Mouse (Mus musculus) adrenal gland, adult 8-10 months (tissue): ENCODE results near the gene Emilin3. TPM values are rescaled to one million over a fixed set of nuclear protein-coding genes. Genes with fewer than 3 reads are reported as not detected.
"Not testable (repeated sequence)": the region's sequence is repeated elsewhere in the genome, so short reads cannot be mapped to it uniquely, and the experiment has no call there.

Source experiments
- DNase-seq: peaks from one replicate; pipeline ENCODE4 v3.0.0; 2022
- total RNA-seq, 4 experiments: library from RNA; stranded (reverse); gene quantifications; 2 replicates each; pipeline ENCODE4 v1.2.4; 2022

Gene Emilin3
- not detected for total RNA-seq

- DNase-seq, result no peak
Measured at GRCm38 (mm10) chr2:160912231-160912671, at the start of gene Emilin3. TSS of gene Emilin3 (minus strand) at chr2:160912328.

DNA sequence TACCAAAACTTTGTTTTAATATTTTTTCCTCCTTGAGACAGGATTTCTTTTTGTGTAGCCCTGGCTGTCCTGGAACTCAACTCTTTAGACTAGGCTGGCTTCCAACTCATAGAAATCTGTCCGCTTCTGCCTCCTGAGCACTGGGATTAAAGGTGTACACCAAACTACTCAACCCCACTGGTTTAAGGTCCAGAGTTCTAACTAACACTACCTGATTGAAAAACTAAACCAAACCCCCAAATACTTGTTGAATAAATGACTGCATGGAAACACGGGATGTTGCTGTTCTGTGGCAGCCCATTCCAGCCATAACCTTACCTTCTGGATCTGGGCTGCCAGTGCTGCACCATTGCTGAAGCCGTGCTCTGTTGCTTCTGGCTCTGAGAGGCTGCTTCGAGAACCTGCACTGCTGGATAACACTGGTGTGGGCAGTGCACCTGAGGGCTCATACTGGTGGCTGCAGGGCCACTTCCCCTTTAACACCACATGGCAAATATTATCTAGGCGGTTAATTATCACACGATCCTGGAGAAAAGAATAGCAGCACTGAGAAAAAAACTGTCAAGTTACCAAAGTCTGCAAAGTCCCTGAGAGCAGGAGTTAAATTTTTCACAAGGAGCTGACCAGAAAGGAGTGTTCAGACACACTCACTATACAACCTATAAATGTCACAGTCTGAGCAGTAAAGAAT lies 49.0 kb upstream of the Emilin3 start:
- DNase-seq, result no peak

- no peak for DNase-seq
Measured at GRCm38 (mm10) chr2:160959901-160960300, 47.8 kb upstream of the Emilin3 start.

GRCm38 (mm10) chr2:160958737-160959136 lies 46.6 kb upstream of the Emilin3 start:
- DNase-seq, result no peak

GRCm38 (mm10) chr2:160957801-160958200 lies 45.7 kb upstream of the Emilin3 start:
- DNase-seq, result not testable (repeated sequence)

DNA sequence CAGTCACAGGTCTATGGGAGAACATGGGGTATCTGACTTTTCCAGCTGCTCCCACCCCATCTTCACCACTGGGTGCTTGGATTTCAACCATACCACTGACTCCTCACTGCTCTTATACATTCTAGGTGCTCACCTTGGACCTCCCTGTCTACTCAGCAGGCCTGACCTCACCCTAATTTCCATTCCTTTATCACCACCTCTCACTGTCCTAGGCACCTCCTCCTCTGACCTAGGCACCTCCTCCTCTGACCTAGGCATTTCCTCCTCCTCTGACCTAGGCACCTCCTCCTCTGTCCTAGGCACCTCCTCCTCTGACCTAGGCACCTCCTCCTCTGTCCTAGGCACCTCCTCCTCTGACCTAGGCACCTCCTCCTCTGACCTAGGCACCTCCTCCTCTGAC lies 45.2 kb upstream of the Emilin3 start:
- not testable (repeated sequence) for DNase-seq

DNA sequence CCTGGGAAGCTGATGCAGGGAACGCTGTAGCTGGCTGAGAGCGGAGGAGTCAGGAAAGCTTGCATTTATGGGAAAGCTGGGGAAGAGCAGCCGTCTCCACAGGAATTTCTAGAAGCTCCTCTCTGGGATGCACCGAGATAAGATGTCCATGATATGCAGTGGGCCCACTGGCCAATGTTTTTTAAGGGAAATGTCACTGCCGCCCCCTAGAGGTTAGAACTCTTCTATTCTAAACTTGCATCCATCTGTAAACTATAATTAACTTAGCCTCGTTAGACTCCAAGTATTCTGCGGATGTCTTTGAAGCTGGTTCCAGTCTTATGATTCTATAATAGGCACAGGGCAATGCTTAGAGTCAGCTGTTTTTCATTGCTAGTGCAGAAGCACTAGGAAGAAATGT lies 43.2 kb upstream of the Emilin3 start:
- DNase-seq, result no peak

GRCm38 (mm10) chr2:160954541-160954940 lies 42.4 kb upstream of the Emilin3 start:
- DNase-seq, result no peak

DNA sequence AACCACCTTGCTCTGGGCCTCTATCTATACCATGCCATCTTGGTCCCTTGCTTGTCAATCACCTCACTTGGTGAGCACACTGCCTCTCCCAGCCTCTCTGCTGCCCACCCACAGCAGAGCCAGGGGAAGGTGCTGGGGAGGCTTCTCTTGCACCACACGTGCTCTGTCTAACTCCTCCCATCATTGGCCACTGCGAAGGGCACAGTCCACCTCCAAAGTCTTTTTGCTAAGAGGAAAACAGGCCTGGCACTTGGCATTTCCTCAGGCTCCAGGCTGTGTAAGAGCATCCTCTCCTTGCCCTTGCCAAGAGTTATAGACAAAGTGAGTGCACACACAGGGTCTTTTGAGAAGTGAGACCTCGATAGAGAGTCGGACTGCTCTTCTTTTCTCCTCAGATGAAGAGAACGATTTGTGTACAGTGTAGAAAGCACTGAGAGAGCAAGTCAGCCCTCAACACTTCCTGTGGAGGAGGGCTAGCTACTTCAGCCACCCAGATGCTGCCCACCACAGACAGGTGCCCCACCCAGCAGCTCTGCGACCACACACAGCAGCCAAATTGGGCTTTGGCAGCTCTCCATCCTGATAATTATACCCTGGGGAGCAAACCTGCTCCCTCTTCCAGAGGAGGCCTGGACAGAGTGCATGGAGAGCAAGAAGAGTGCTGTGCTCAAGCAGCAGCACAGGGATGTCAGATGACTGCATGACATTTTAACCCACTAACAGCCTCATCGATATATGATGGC lies 41.2 kb upstream of the Emilin3 start:
- DNase-seq, result no peak

DNA sequence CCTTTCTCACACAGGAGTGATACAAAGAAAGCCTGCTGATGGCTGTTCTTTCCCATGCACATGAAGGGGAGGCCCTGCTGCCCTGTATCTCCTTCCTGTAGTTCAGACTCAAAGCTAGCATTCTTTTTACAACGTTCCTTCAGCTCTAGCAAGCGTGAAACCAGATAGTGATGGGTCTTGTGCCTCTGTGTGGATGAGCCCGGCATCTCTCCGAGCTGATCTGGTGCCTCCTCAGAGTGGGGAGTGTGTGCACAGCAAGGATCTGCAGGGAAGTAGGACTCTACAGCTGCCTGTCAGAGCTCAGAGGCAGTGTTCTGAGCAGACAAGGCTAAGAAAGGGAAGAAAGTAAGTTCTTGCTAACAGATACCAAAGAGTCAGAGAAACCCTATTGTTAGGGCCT lies 39.5 kb upstream of the Emilin3 start:
- DNase-seq, result no peak

DNA sequence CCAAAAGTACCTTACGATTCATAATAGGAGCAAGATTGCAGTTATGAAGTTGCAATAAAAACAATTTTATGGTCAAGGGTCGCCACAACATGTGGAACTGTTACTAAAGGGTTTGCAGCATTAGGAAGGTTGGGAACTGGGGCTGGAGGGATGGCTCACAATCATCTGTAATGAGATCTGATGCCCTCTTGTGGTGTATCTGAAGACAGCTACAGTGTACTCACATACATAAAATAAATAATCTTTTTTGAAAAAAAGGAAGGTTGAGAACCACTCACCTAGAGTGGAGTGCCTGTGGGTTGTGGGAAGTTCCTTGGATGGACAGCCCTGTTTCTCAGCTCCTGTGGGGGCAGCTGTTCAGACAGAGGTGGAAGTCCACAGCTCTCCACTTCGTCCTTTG lies 30.3 kb upstream of the Emilin3 start:
- no peak for DNase-seq

DNA sequence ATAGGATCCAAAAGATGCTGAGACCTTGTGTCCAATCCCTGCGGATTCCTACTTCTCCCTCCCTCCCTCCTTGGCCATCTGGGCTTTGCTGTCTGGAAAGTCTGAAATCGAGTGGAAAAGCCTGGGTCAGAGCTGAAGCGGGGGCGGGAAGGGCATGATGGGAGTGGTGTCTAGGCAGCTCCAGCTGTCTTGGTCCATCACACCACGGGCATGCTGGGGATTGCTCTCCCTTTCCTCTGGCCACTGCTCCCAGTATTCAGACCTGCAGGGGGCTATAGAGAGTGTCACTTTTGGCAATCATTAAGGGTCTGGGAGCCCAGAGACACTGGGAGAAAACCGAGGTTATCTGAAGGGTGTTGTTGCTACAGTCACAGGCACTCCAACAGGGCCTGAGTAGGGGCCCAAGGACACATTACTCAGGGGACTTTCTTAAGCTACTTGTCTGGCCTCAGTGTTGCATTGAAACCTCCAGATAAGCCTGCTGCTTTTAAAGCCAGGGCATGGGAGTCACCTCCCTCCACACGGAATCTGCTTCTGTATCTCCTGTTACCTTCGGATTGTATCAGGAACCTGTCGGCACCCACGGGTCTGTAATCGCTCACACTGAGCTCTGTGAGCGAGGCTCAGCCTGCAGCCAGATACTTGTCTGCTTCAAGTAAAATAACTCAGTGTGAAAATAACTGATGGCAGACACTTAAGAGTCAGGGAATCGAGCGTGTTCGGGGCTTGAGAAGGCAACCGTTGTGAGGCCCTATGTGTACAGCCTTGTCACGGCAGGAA lies 29.0 kb upstream of the Emilin3 start:
- DNase-seq, result no peak

DNA sequence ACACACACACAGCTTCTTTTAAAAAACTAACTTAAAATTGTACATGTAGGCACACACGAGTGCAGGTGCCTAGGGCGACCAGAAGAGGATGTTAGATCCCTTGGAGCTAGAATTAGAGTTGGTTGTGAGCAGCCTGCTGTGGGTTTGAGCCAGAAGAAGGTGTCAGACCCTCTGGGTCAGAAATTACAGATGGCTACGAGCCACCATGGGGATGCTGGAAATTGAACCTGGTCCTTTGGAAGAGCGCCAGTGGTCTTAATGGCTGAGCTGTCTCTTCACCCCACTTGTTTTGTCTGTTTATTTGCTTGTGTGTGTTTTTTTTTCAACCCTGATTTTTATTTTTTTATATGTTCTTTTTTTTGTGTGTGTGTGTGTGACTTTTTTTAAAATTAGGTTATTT lies 22.3 kb upstream of the Emilin3 start:
- DNase-seq, result no peak

GRCm38 (mm10) chr2:160933890-160934289 lies 21.8 kb upstream of the Emilin3 start:
- no peak for DNase-seq

DNA sequence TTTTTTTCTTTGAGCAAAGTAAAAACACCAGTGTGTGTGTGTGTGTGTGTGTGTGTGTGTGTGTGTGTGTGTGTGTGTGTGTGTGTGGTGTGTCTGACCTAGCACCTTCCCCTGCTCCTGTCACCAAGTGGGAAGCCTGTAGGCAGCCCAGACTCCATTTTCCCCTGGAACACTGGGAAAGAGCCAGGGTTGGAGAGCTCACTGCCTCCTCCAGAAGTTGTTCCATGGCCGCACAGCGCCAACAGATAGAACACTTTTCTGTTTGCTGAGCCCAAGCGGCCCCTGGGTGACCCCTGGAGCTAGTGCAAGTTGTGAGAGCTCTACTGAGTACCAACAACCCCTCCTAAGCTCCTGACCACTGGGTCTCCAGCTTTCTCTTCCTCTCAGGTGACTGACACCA lies 20.9 kb upstream of the Emilin3 start:
- no peak for DNase-seq

DNA sequence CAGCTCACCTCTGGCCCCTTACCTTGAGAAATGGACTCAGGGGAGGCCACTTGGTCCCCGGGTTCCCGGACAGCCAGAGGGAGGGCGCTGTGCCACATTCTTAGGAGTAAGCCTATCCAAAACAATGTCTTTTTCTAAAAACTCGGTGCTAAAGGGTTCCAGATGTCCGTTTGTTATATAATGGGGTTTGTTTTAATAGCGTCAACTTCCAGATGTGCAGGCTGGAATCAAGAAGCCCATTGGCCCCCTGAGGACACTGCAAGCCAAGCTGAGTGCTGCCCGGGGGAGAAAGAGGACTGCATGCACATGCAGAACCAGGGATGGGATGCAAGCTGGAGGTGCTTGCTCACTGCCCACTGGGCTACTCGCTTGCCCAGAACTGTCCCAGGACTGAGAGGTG lies 20.2 kb upstream of the Emilin3 start:
- DNase-seq, result no peak

- DNase-seq, result no peak
Measured at GRCm38 (mm10) chr2:160931378-160931777, 19.2 kb upstream of the Emilin3 start.

DNA sequence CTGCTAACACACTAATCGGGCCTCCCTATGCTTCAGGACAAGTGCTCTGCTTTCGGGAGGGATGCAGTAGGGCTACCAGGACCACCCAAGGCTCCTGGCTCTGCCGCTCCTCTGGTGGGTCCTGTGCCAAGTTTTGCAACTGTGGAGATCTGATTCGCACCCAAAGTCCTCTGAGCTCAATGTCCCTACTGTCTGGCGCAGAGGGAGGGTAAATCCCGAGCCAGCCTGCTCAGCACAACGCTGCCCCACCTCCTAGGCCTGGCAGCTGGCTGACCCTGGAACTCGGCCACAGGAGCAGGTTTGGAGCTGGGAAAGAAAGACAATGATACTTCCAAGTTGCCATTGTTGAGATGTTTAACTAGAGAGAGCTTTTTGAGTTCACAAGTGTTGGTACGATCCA lies 13.1 kb upstream of the Emilin3 start:
- DNase-seq, result no peak

GRCm38 (mm10) chr2:160921285-160921684 lies 9.2 kb upstream of the Emilin3 start:
- DNase-seq, result no peak

- no peak for DNase-seq
Measured at GRCm38 (mm10) chr2:160918930-160919215, 6.7 kb upstream of the Emilin3 start.

DNA sequence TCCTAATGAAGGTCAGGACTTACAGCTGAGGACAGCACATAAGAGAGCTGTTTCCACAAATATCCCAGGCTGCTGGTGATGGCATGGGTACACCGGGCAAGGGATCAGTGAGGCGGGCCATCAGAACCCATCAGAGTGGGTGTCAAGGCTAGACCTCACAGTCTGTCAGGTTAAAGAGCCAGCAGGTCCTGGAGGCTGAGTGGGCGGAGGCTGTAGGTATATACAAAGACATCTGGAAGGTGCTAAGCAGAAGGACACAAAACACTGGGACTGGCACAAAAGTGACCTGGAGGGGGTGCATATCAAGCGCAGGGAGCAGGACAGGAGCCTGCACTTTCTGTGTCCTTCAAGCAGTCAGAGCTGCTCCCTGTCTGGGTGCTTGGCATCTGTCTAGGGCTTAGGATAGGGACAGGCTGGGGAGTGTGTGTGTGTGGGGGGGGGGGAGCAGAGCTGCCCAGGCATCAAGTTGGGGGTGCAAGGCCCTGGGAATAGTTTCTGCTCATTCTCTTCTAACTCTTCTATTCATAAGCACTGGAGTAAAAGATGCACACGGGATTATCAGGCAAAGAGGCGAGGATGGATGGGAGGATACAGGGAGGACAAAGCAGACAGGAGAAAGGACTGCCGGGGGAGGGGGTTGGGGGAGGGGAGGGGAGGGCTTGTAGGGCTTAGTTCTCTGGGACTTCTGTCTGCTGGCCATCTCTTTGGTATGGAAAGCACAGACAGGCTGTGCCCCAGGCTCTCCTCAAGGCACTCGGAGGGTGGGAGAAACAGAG lies 6.2 kb upstream of the Emilin3 start:
- DNase-seq, result no peak

DNA sequence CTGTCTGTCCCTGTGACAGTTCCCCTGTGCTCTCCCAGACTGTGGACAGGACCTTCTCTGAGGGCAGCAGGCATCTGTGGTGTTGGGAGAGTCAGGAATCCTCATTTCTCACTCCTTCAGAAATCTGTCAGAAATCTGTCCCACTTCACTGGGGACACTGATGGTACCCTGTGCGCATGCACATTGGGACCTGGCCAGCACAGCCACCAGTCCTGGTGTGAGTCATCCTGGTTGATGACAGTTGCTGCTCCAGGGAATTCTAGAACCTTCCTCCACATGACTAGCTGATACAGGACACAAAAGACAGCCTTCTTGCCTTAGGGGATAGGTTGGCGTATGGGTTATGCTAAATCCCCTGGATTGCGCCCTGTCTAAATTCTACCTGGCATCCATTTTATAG lies 5.2 kb upstream of the Emilin3 start:
- DNase-seq, result no peak

- no peak for DNase-seq
Measured at GRCm38 (mm10) chr2:160916714-160917113, 4.6 kb upstream of the Emilin3 start.
